Mouse (Mus musculus): ENCODE measurements around the gene Ccdc120. TPM values are rescaled to one million over a fixed set of nuclear protein-coding genes. Genes with fewer than 3 reads are reported as not detected.

Ccdc120 gene
- polyA plus RNA-seq, 1 experiment: 28.9 TPM

- no peak overlapping the region for H3K4me3 ChIP-seq (ENCODE audit: low read depth, low read length)
Observed at GRCm38 (mm10) chrX:7782603-7783092, 31.9 kb upstream of the Ccdc120 start.

GRCm38 (mm10) chrX:7779294-7779693, 28.6 kb upstream of the Ccdc120 start:
- H3K27me3 ChIP-seq (ENCODE audit: control insufficient read depth, insufficient read depth, low read length, poor library complexity, severe bottlenecking): no peaks in the 10 kb centered on the region
- H3K9ac ChIP-seq (ENCODE audit: low read depth, poor library complexity, severe bottlenecking): no peak overlapping the region
- TF ChIP-seq POLR2A (IDR thresholded peaks at IDR 0.05; ENCODE audit: insufficient read depth, low read length) (no peak), CTCF (IDR thresholded peaks at IDR 0.05; ENCODE audit: low read depth, low read length) (no peak), EP300 (IDR thresholded peaks at IDR 0.05; ENCODE audit: insufficient read depth, low read depth, low read length) (no peak)
- H3K4me1 ChIP-seq (ENCODE audit: control insufficient read depth, insufficient read depth, low read length): peaks cover 2% of the 10 kb centered on the region
- no peak overlapping the region for H3K4me3 ChIP-seq (ENCODE audit: low read depth, low read length)
- H3K27ac ChIP-seq (ENCODE audit: insufficient read depth, low read length): no peak overlapping the region
- H3K36me3 ChIP-seq (ENCODE audit: control insufficient read depth, insufficient read depth, low read length, poor library complexity, severe bottlenecking): 0 out of 2 replicates have a peak, but pooled peaks cover 2% of the 10 kb centered on the region
- no peaks in the 10 kb centered on the region for H3K9me3 ChIP-seq (replicated peaks; ENCODE audit: control insufficient read depth, insufficient read depth, low read length, poor library complexity, severe bottlenecking)

More at GRCm38 (mm10) chrX:7782603-7783092, 31.9 kb upstream of the Ccdc120 start:
- no peaks in the 10 kb centered on the region for H3K27me3 ChIP-seq (ENCODE audit: control insufficient read depth, insufficient read depth, low read length, poor library complexity, severe bottlenecking)
- H3K36me3 ChIP-seq (ENCODE audit: control insufficient read depth, insufficient read depth, low read length, poor library complexity, severe bottlenecking): no peaks in the 10 kb centered on the region
- H3K27ac ChIP-seq (ENCODE audit: insufficient read depth, low read length): no peak overlapping the region
- no peaks in the 10 kb centered on the region for H3K9me3 ChIP-seq (replicated peaks; ENCODE audit: control insufficient read depth, insufficient read depth, low read length, poor library complexity, severe bottlenecking)
- no peak overlapping the region for H3K9ac ChIP-seq (ENCODE audit: low read depth, poor library complexity, severe bottlenecking)
- TF ChIP-seq CTCF (IDR thresholded peaks at IDR 0.05; ENCODE audit: low read depth, low read length): no peak
- TF ChIP-seq POLR2A (IDR thresholded peaks at IDR 0.05; ENCODE audit: insufficient read depth, low read length): no peak
- no peak for TF ChIP-seq EP300 (IDR thresholded peaks at IDR 0.05; ENCODE audit: insufficient read depth, low read depth, low read length)
- H3K4me1 ChIP-seq (ENCODE audit: control insufficient read depth, insufficient read depth, low read length): no peaks in the 10 kb centered on the region

GRCm38 (mm10) chrX:7778450-7779244, 27.9 kb upstream of the Ccdc120 start:
- Histone ChIP-seq H3K4me1 (ENCODE audit: control insufficient read depth, insufficient read depth, low read length) (peaks cover 3% of the 10 kb centered on the region), H3K4me3 (ENCODE audit: low read depth, low read length) (no peak overlapping the region), H3K27me3 (ENCODE audit: control insufficient read depth, insufficient read depth, low read length, poor library complexity, severe bottlenecking) (no peaks in the 10 kb centered on the region), H3K36me3 (ENCODE audit: control insufficient read depth, insufficient read depth, low read length, poor library complexity, severe bottlenecking) (peaks cover 5% of the 10 kb centered on the region), H3K9me3 (replicated peaks; ENCODE audit: control insufficient read depth, insufficient read depth, low read length, poor library complexity, severe bottlenecking) (no peaks in the 10 kb centered on the region), H3K9ac (ENCODE audit: low read depth, poor library complexity, severe bottlenecking) (no peak overlapping the region), H3K27ac (ENCODE audit: insufficient read depth, low read length) (no peak overlapping the region)
- TF ChIP-seq EP300 (IDR thresholded peaks at IDR 0.05; ENCODE audit: insufficient read depth, low read depth, low read length) (no peak), CTCF (IDR thresholded peaks at IDR 0.05; ENCODE audit: low read depth, low read length) (no peak), POLR2A (IDR thresholded peaks at IDR 0.05; ENCODE audit: insufficient read depth, low read length) (no peak)

GRCm38 (mm10) chrX:7776329-7777082, 25.8 kb upstream of the Ccdc120 start:
- TF ChIP-seq CTCF (IDR thresholded peaks at IDR 0.05; ENCODE audit: low read depth, low read length) (no peak), POLR2A (IDR thresholded peaks at IDR 0.05; ENCODE audit: insufficient read depth, low read length) (no peak), EP300 (IDR thresholded peaks at IDR 0.05; ENCODE audit: insufficient read depth, low read depth, low read length) (no peak)
- Histone ChIP-seq H3K4me1 (ENCODE audit: control insufficient read depth, insufficient read depth, low read length) (peaks cover 3% of the 10 kb centered on the region), H3K9me3 (replicated peaks; ENCODE audit: control insufficient read depth, insufficient read depth, low read length, poor library complexity, severe bottlenecking) (no peaks in the 10 kb centered on the region), H3K4me3 (ENCODE audit: low read depth, low read length) (no peak overlapping the region), H3K27me3 (ENCODE audit: control insufficient read depth, insufficient read depth, low read length, poor library complexity, severe bottlenecking) (no peaks in the 10 kb centered on the region), H3K36me3 (ENCODE audit: control insufficient read depth, insufficient read depth, low read length, poor library complexity, severe bottlenecking) (peaks cover 20% of the 10 kb centered on the region), H3K27ac (ENCODE audit: insufficient read depth, low read length) (peak overlapping the region; percentile 41), H3K9ac (ENCODE audit: low read depth, poor library complexity, severe bottlenecking) (no peak overlapping the region)

- Histone ChIP-seq H3K9ac (ENCODE audit: low read depth, poor library complexity, severe bottlenecking) (no peak overlapping the region), H3K9me3 (replicated peaks; ENCODE audit: control insufficient read depth, insufficient read depth, low read length, poor library complexity, severe bottlenecking) (no peaks in the 10 kb centered on the region), H3K27ac (ENCODE audit: insufficient read depth, low read length) (peak overlapping the region; percentile 41), H3K4me3 (ENCODE audit: low read depth, low read length) (no peak overlapping the region), H3K36me3 (ENCODE audit: control insufficient read depth, insufficient read depth, low read length, poor library complexity, severe bottlenecking) (peaks cover 25% of the 10 kb centered on the region), H3K4me1 (ENCODE audit: control insufficient read depth, insufficient read depth, low read length) (peaks cover 3% of the 10 kb centered on the region), H3K27me3 (ENCODE audit: control insufficient read depth, insufficient read depth, low read length, poor library complexity, severe bottlenecking) (no peaks in the 10 kb centered on the region)
- no peak for TF ChIP-seq EP300 (IDR thresholded peaks at IDR 0.05; ENCODE audit: insufficient read depth, low read depth, low read length)
- no peak for TF ChIP-seq CTCF (IDR thresholded peaks at IDR 0.05; ENCODE audit: low read depth, low read length)
- no peak for TF ChIP-seq POLR2A (IDR thresholded peaks at IDR 0.05; ENCODE audit: insufficient read depth, low read length)
Observed at GRCm38 (mm10) chrX:7775501-7776205, 24.9 kb upstream of the Ccdc120 start.

All from ES-Bruce4 (cell line).